Mouse (Mus musculus) G1E (cell line): ENCODE data around the gene Nemp1.

Experiments
- CTCF ChIP-seq: IDR thresholded peaks from 2 replicates; pipeline ENCODE4 v1.5.1; 2012; ENCODE audit warnings: low read depth, low read length, inconsistent platforms, mixed read lengths
- GATA1 ChIP-seq: IDR thresholded peaks from 2 replicates; pipeline ENCODE4 v1.6.1; 2012; ENCODE audit warnings: borderline replicate concordance, low read length, inconsistent platforms, mixed read lengths
- POLR2AphosphoS5 ChIP-seq: IDR thresholded peaks from 2 replicates; pipeline ENCODE4 v1.6.1; 2012; ENCODE audit warnings: low read depth, low read length, inconsistent platforms; ENCODE audit not compliant: insufficient replicate concordance

- TF ChIP-seq GATA1, result no peak
- TF ChIP-seq CTCF, result no peak
- no peak for TF ChIP-seq POLR2AphosphoS5
These were observed 36.6 kb downstream of the Nemp1 start for GRCm38 (mm10) chr10:127703299-127703698.
